ENCODE assay signal across 7 mouse cellular contexts in the genomic region with DNA sequence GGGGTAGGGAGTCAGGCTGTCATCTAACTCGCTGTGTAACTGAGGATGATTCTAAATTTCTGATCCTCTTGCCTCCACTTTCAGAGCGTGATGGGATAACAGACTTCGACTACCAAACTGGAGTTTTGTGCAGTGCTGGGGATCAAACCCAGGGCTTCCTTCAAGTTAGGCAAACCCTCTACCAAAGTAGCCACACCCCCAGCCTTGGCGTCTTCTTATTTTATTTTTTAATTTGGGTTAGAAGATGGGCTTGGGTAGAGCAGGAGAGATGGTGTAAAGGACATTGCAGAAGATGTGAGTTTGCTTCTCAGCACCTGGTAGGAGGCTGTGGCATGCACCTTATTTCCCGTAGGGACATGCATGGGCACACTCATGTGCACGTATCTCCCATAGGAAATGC. TPM values are rescaled to one million over a fixed set of nuclear protein-coding genes. Genes with fewer than 3 reads are reported as not detected.
A peak's percentile ranks its signal among the peaks of the same experiment; 100 is the strongest.
DNase-seq lines count a peak whose midpoint lies in the region; ATAC-seq lines count a peak whose summit lies in the region.

No protein-coding gene starts in this region.

- WGBS in lung, embryonic 16.5 days, result 23% methylated on average over 6 of the region's 6 CpGs
- WGBS in forebrain, embryonic 13.5 days, result 34% methylated on average over 6 of the region's 6 CpGs
- WGBS in limb, embryonic 12.5 days, result 33% methylated on average over 6 of the region's 6 CpGs
- WGBS in stomach, embryonic 14.5 days, result 33% methylated on average over 6 of the region's 6 CpGs

- no peaks in the 10 kb centered on the region for H3K27me3 ChIP-seq in lung, embryonic 16.5 days (ENCODE audit: control insufficient read depth, insufficient read depth, low read depth, low read length)
- no peaks in the 10 kb centered on the region for H3K27me3 ChIP-seq in forebrain, embryonic 13.5 days
- no peaks in the 10 kb centered on the region for H3K27me3 ChIP-seq in limb, embryonic 12.5 days
- no peaks in the 10 kb centered on the region for H3K27me3 ChIP-seq in stomach, embryonic 14.5 days (ENCODE audit: control insufficient read depth, insufficient read depth, low read length)

- peak overlapping the region; percentile 89 for H3K9ac ChIP-seq in lung, embryonic 16.5 days (ENCODE audit: low read length)
- H3K9ac ChIP-seq in forebrain, embryonic 13.5 days, result peak overlapping the region; percentile 88
- peak overlapping the region; percentile 87 for H3K9ac ChIP-seq in limb, embryonic 12.5 days (replicated peaks)
- H3K9ac ChIP-seq in stomach, embryonic 14.5 days (replicated peaks; ENCODE audit: low read depth, low read length), result peak overlapping the region; percentile 78

- H3K4me1 ChIP-seq in lung, embryonic 16.5 days (replicated peaks; ENCODE audit: control insufficient read depth, insufficient read depth, low read length), result peaks cover 25% of the 10 kb centered on the region
- H3K4me1 ChIP-seq in forebrain, embryonic 13.5 days, result peaks cover 30% of the 10 kb centered on the region
- H3K4me1 ChIP-seq in limb, embryonic 12.5 days (replicated peaks), result peaks cover 17% of the 10 kb centered on the region
- H3K4me1 ChIP-seq in stomach, embryonic 14.5 days (ENCODE audit: control insufficient read depth, insufficient read depth, low read length), result peaks cover 9% of the 10 kb centered on the region; the same call in 1 of the 2 replicates

- no peak for DNase-seq in lung, postnatal 25 days (ENCODE audit: low spot score)
- DNase-seq in layer of hippocampus, postnatal 36 days, result no peak
- DNase-seq in yolk sac, embryonic 10.5 days (ENCODE audit: low spot score), result no peak

- no peaks in the 10 kb centered on the region for H3K9me3 ChIP-seq in lung, embryonic 16.5 days (ENCODE audit: control insufficient read depth, low read length)
- no peaks in the 10 kb centered on the region for H3K9me3 ChIP-seq in forebrain, embryonic 13.5 days (replicated peaks)
- no peaks in the 10 kb centered on the region for H3K9me3 ChIP-seq in limb, embryonic 12.5 days
- H3K9me3 ChIP-seq in stomach, embryonic 14.5 days (ENCODE audit: control insufficient read depth, low read depth, low read length), result no peaks in the 10 kb centered on the region

- H3K4me2 ChIP-seq in lung, embryonic 16.5 days (ENCODE audit: low read depth, low read length), result peak overlapping the region; percentile 66
- H3K4me2 ChIP-seq in forebrain, embryonic 13.5 days, result peak overlapping the region; percentile 75
- H3K4me2 ChIP-seq in limb, embryonic 12.5 days, result peak overlapping the region; percentile 73
- H3K4me2 ChIP-seq in stomach, embryonic 14.5 days (replicated peaks; ENCODE audit: low read depth, low read length), result peak overlapping the region; percentile 68

- no peaks in the 10 kb centered on the region for H3K36me3 ChIP-seq in lung, embryonic 16.5 days (ENCODE audit: control insufficient read depth, insufficient read depth, low read length)
- H3K36me3 ChIP-seq in forebrain, embryonic 13.5 days (ENCODE audit: poor library complexity, severe bottlenecking), result no peaks in the 10 kb centered on the region
- H3K36me3 ChIP-seq in limb, embryonic 12.5 days, result no peaks in the 10 kb centered on the region
- no peaks in the 10 kb centered on the region for H3K36me3 ChIP-seq in stomach, embryonic 14.5 days (ENCODE audit: control insufficient read depth, insufficient read depth, low read length)

- ATAC-seq in lung, embryonic 16.5 days (ENCODE audit: low read depth), result no peak
- peak; percentile 14; the same call in 1 of the 2 replicates for ATAC-seq in forebrain, embryonic 13.5 days
- no peak for ATAC-seq in limb, embryonic 12.5 days (ENCODE audit: insufficient number of reproducible peaks, insufficient read depth, low FRiP score, low TSS enrichment, low read depth)
- ATAC-seq in stomach, embryonic 14.5 days (ENCODE audit: insufficient number of reproducible peaks, insufficient read depth, low FRiP score, low read depth), result no peak

- H3K27ac ChIP-seq in lung, embryonic 16.5 days (ENCODE audit: low read length), result peak overlapping the region; percentile 18
- no peak overlapping the region for H3K27ac ChIP-seq in forebrain, embryonic 13.5 days
- H3K27ac ChIP-seq in limb, embryonic 12.5 days, result peak overlapping the region; percentile 69; the same call in 1 of the 2 replicates
- peak overlapping the region; percentile 76 for H3K27ac ChIP-seq in stomach, embryonic 14.5 days (ENCODE audit: low read length)

- H3K4me3 ChIP-seq in lung, embryonic 16.5 days (ENCODE audit: low read length), result peak overlapping the region; percentile 90
- H3K4me3 ChIP-seq in forebrain, embryonic 13.5 days, result peak overlapping the region; percentile 76
- H3K4me3 ChIP-seq in limb, embryonic 12.5 days (replicated peaks), result peak overlapping the region; percentile 84
- H3K4me3 ChIP-seq in stomach, embryonic 14.5 days (ENCODE audit: low read depth, low read length), result peak overlapping the region; percentile 77

RNA-seq across cellular contexts. Expression of a gene that starts 0.5 kb away (rescaled TPM):
- polyA plus RNA-seq in lung, embryonic 16.5 days (2015; fragmentation: Nextera tagmentation; extraction: Ambion mirVana), result 53.8 and 55.6 TPM in 2 replicates
- polyA plus RNA-seq in forebrain, embryonic 13.5 days (2015; fragmentation: Nextera tagmentation; extraction: Ambion mirVana), result 34.5 and 37.6 TPM in 2 replicates
- 69.7 and 74.0 TPM in 2 replicates for polyA plus RNA-seq in limb, embryonic 12.5 days (2016; fragmentation: Nextera tagmentation; extraction: Ambion mirVana)
- polyA plus RNA-seq in stomach, embryonic 14.5 days (2014; fragmentation: Nextera tagmentation; extraction: Ambion mirVana), result 54.0 and 64.6 TPM in 2 replicates
- total RNA-seq in layer of hippocampus, postnatal 36 days (2021), result 10 to 100 TPM; 78.0 to 81.1 TPM
